Mouse (Mus musculus): ENCODE data around the gene Odf3l2. TPM values are rescaled to one million over a fixed set of nuclear protein-coding genes. Genes with fewer than 3 reads are reported as not detected.

Gene Odf3l2
- polyA plus RNA-seq, 1 experiment = not detected

GRCm38 (mm10) chr10:79626156-79626555, 19.4 kb downstream of the Odf3l2 start:
- no peak for DNase-seq (ENCODE audit: low spot score)

GRCm38 (mm10) chr10:79625398-79625797, 20.1 kb downstream of the Odf3l2 start:
- DNase-seq (ENCODE audit: low spot score) = no peak

- DNase-seq (ENCODE audit: low spot score) = no peak
These were observed 21.6 kb downstream of the Odf3l2 start for GRCm38 (mm10) chr10:79623950-79624349.

GRCm38 (mm10) chr10:79616376-79616775, 29.2 kb downstream of the Odf3l2 start:
- DNase-seq (ENCODE audit: low spot score) = no peak

GRCm38 (mm10) chr10:79615860-79616259, 29.7 kb downstream of the Odf3l2 start:
- no peak for DNase-seq (ENCODE audit: low spot score)

GRCm38 (mm10) chr10:79614305-79614643, 31.3 kb downstream of the Odf3l2 start:
- no peak for DNase-seq (ENCODE audit: low spot score)

GRCm38 (mm10) chr10:79613578-79614304, 31.8 kb downstream of the Odf3l2 start, which contains the start of gene C2cd4c:
TSS of gene C2cd4c (minus strand) at chr10:79614025.
- no peak for DNase-seq (ENCODE audit: low spot score)

- no peak for DNase-seq (ENCODE audit: low spot score)
These were observed 33.1 kb downstream of the Odf3l2 start for GRCm38 (mm10) chr10:79612192-79613135.

- DNase-seq (ENCODE audit: low spot score) = no peak
These were observed 34.2 kb downstream of the Odf3l2 start for GRCm38 (mm10) chr10:79611296-79611695.

GRCm38 (mm10) chr10:79609276-79609675, 36.3 kb downstream of the Odf3l2 start:
- DNase-seq (ENCODE audit: low spot score) = no peak

GRCm38 (mm10) chr10:79607892-79608291, 37.6 kb downstream of the Odf3l2 start:
- no peak for DNase-seq (ENCODE audit: low spot score)

- DNase-seq (ENCODE audit: low spot score) = no peak
These were observed 39.0 kb downstream of the Odf3l2 start for GRCm38 (mm10) chr10:79606537-79606936.

- DNase-seq (ENCODE audit: low spot score) = no peak
These were observed 47.7 kb downstream of the Odf3l2 start for GRCm38 (mm10) chr10:79597936-79598230.

GRCm38 (mm10) chr10:79597051-79597935, 48.2 kb downstream of the Odf3l2 start:
- DNase-seq (ENCODE audit: low spot score) = no peak

GRCm38 (mm10) chr10:79595590-79595929, 50.0 kb downstream of the Odf3l2 start:
- DNase-seq (ENCODE audit: low spot score) = no peak

- no peak for DNase-seq (ENCODE audit: low spot score)
These were observed 50.5 kb downstream of the Odf3l2 start for GRCm38 (mm10) chr10:79594872-79595589.

GRCm38 (mm10) chr10:79594111-79594510, 51.4 kb downstream of the Odf3l2 start:
- DNase-seq (ENCODE audit: low spot score) = no peak

- DNase-seq (ENCODE audit: low spot score) = no peak
These were observed 54.8 kb downstream of the Odf3l2 start for GRCm38 (mm10) chr10:79590702-79591101.
